12 mouse cellular contexts compared by ENCODE assay signal in the genomic region with DNA sequence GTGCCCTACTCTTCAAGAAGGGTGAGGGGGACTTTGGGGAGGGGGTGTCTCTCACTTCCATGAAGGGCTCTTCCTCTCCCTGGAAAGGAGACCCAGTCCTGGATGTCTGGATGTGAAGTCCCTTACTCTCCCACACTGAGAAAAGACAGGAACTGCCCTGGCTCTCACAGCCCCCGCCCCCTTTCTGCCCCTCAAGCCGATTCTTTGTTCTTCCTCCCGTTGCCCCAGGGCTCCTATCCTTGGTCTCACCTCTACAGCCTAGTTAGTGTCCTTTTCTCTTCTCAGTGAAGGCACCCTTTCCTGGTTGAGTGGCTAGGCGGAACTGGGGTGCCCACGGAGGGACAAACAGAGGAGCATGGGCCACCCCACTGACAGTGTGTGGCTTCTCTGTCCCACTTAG. TPM values are rescaled to one million over a fixed set of nuclear protein-coding genes. Genes with fewer than 3 reads are reported as not detected.
DNase-seq lines count a peak whose midpoint lies in the region; ATAC-seq and TF ChIP-seq lines count a peak whose summit lies in the region.
"Had no signal": no experiment of that assay in that cellular context is flagged by ENCODE, and none has a peak within 500 bp of the region (broad histone marks: within the 10 kb centered on the region; RNA-seq: fewer than 3 reads in every experiment).

A gene (minus strand): TSS at position 101 of the 400 bp plus-strand sequence.

- peak within 1 kb of the TSS; percentile 54; the same call in 1 of the 2 replicates for H3K4me2 ChIP-seq in heart, embryonic 12.5 days
- H3K4me2 ChIP-seq in hindbrain, embryonic 16.5 days (ENCODE audit: low read length) = no peak within 1 kb of the TSS
- H3K4me2 ChIP-seq in limb, embryonic 14.5 days (replicated peaks; ENCODE audit: low read depth, low read length, severe bottlenecking) = peak within 1 kb of the TSS; percentile 32

- H3K4me3 ChIP-seq in heart, embryonic 12.5 days = peak within 1 kb of the TSS; percentile 2
- peak within 1 kb of the TSS; percentile 36 for H3K4me3 ChIP-seq in cortical plate, adult 2 months (ENCODE audit: insufficient read depth, low read length)
- peak within 1 kb of the TSS; percentile 10; the same call in 1 of the 2 replicates for H3K4me3 ChIP-seq in hindbrain, embryonic 16.5 days (ENCODE audit: low read length)
- H3K4me3 ChIP-seq in limb, embryonic 14.5 days (replicated peaks; ENCODE audit: low read length) = peak within 1 kb of the TSS; percentile 31

- H3K4me1 ChIP-seq in heart, embryonic 12.5 days (replicated peaks) = peaks cover 24% of the 10 kb centered on the region
- H3K4me1 ChIP-seq in cortical plate, adult 2 months (ENCODE audit: control insufficient read depth, insufficient read depth, low read length) = no peaks in the 10 kb centered on the region
- H3K4me1 ChIP-seq in hindbrain, embryonic 16.5 days (ENCODE audit: control insufficient read depth, insufficient read depth, low read depth, low read length) = no peaks in the 10 kb centered on the region
- H3K4me1 ChIP-seq in limb, embryonic 14.5 days (ENCODE audit: control insufficient read depth, insufficient read depth, low read length) = peaks cover 5% of the 10 kb centered on the region

- H3K27ac ChIP-seq in heart, embryonic 12.5 days (ENCODE audit: poor library complexity, severe bottlenecking) = no peak within 1 kb of the TSS
- H3K27ac ChIP-seq in cortical plate, adult 2 months (ENCODE audit: insufficient read depth, low read length) = peak within 1 kb of the TSS; percentile 32
- peak within 1 kb of the TSS; percentile 14; the same call in 1 of the 2 replicates for H3K27ac ChIP-seq in hindbrain, embryonic 16.5 days (ENCODE audit: low read depth, low read length)
- H3K27ac ChIP-seq in limb, embryonic 14.5 days (replicated peaks; ENCODE audit: low read depth, low read length) = no peak within 1 kb of the TSS

- no peaks in the 10 kb centered on the region for H3K36me3 ChIP-seq in heart, embryonic 12.5 days
- no peaks in the 10 kb centered on the region for H3K36me3 ChIP-seq in hindbrain, embryonic 16.5 days (ENCODE audit: control insufficient read depth, insufficient read depth, low read length)
- no peaks in the 10 kb centered on the region for H3K36me3 ChIP-seq in limb, embryonic 14.5 days (ENCODE audit: control insufficient read depth, insufficient read depth, low read length)

- DNase-seq in heart, adult 8-10 months (ENCODE audit: low spot score) = no peak
- no peak for DNase-seq in limb, embryonic 14.5 days (ENCODE audit: low spot score)
- DNase-seq in liver = no peak
- DNase-seq in thymus, postnatal 14 days = no peak
- DNase-seq in spleen, adult 18-20 months = no peak
- DNase-seq: adrenal gland, adult 8-10 months; cerebellum, postnatal 14 days; kidney, adult 2 months had no signal

- peaks cover 86% of the 10 kb centered on the region for H3K27me3 ChIP-seq in heart, embryonic 12.5 days (replicated peaks)
- H3K27me3 ChIP-seq in hindbrain, embryonic 16.5 days (replicated peaks; ENCODE audit: control insufficient read depth, insufficient read depth, low read length) = peaks cover 31% of the 10 kb centered on the region
- peaks cover 40% of the 10 kb centered on the region for H3K27me3 ChIP-seq in limb, embryonic 14.5 days (ENCODE audit: control insufficient read depth, insufficient read depth, low read length)

- no peak for TF ChIP-seq CTCF in cortical plate, adult 2 months (IDR thresholded peaks at IDR 0.05; ENCODE audit: extremely low read depth, insufficient read depth, low read length)

- TF ChIP-seq POLR2A in cortical plate, adult 2 months (IDR thresholded peaks at IDR 0.05; ENCODE audit: extremely low read depth, insufficient read depth, low read length) = no peak
- no peak for TF ChIP-seq POLR2A in limb, embryonic 14.5 days (IDR thresholded peaks at IDR 0.05; ENCODE audit: borderline replicate concordance, extremely low read depth, insufficient read depth, insufficient read length)

- WGBS in heart, embryonic 12.5 days = 60% methylated on average over 5 of the region's 5 CpGs
- 52% methylated on average over 5 of the region's 5 CpGs for WGBS in hindbrain, embryonic 16.5 days
- WGBS in limb, embryonic 14.5 days = 58% methylated on average over 5 of the region's 5 CpGs

- ATAC-seq in heart, embryonic 12.5 days (ENCODE audit: insufficient number of reproducible peaks, low FRiP score) = no peak
- ATAC-seq in hindbrain, embryonic 16.5 days = no peak
- no peak for ATAC-seq in limb, embryonic 14.5 days (ENCODE audit: low FRiP score, low read depth)
- ATAC-seq: lung, postnatal 0 days had no signal

- H3K9me3 ChIP-seq in heart, embryonic 12.5 days (replicated peaks) = no peaks in the 10 kb centered on the region
- H3K9me3 ChIP-seq in hindbrain, embryonic 16.5 days (ENCODE audit: control insufficient read depth, low read length) = no peaks in the 10 kb centered on the region
- no peaks in the 10 kb centered on the region for H3K9me3 ChIP-seq in limb, embryonic 14.5 days (ENCODE audit: control insufficient read depth, low read length)

- H3K9ac ChIP-seq in heart, embryonic 12.5 days = no peak within 1 kb of the TSS
- H3K9ac ChIP-seq in hindbrain, embryonic 16.5 days (ENCODE audit: low read depth, low read length) = no peak within 1 kb of the TSS
- no peak within 1 kb of the TSS for H3K9ac ChIP-seq in limb, embryonic 14.5 days (ENCODE audit: low read depth, low read length, severe bottlenecking)

RNA-seq across cellular contexts. Expression of the gene that starts here (rescaled TPM):
- 0.28 and 0.44 TPM in 2 replicates for polyA plus RNA-seq in heart, embryonic 12.5 days (2016; fragmentation: Nextera tagmentation; extraction: Ambion mirVana)
- 1 to 10 TPM in 2 of 4 experiments, under 1 TPM in 2; 0.55 to 1.7 (median 0.94) TPM for total RNA-seq in heart, adult 8-10 months (2022)
- 60.8 and 69.3 TPM in 2 replicates for polyA plus RNA-seq in cortical plate, adult 2 months (2012; rRNA removed)
- 9.0 and 9.5 TPM in 2 replicates for polyA plus RNA-seq in hindbrain, embryonic 16.5 days (2015; fragmentation: Nextera tagmentation; extraction: Ambion mirVana)
- 20.3 and 26.9 TPM in 2 replicates for polyA plus RNA-seq in limb, embryonic 14.5 days (2012; rRNA removed)
- polyA plus RNA-seq in limb, embryonic 14.5 days (2014; fragmentation: Nextera tagmentation; extraction: Ambion mirVana) = 7.8 and 9.0 TPM in 2 replicates

Comparison
In these comparisons a context has a peak if more than half of its experiments do, and no peak if none do; other contexts are left out.
1. H3K27ac ChIP-seq: peak in cortical plate, adult 2 months (single experiment) and hindbrain, embryonic 16.5 days (single experiment); none in heart, embryonic 12.5 days (single experiment) and limb, embryonic 14.5 days (single experiment).
2. Peak in every context shown above with its lines, with median percentiles within 50 percentile points of each other: H3K4me3 ChIP-seq.